Mouse (Mus musculus): ENCODE measurements around the gene Igsf8. TPM values are rescaled to one million over a fixed set of nuclear protein-coding genes. Genes with fewer than 3 reads are reported as not detected.

Igsf8 gene
- 121 and 142 TPM in 2 replicates for polyA plus RNA-seq (2014; fragmentation: Nextera tagmentation; extraction: Ambion mirVana)

DNA sequence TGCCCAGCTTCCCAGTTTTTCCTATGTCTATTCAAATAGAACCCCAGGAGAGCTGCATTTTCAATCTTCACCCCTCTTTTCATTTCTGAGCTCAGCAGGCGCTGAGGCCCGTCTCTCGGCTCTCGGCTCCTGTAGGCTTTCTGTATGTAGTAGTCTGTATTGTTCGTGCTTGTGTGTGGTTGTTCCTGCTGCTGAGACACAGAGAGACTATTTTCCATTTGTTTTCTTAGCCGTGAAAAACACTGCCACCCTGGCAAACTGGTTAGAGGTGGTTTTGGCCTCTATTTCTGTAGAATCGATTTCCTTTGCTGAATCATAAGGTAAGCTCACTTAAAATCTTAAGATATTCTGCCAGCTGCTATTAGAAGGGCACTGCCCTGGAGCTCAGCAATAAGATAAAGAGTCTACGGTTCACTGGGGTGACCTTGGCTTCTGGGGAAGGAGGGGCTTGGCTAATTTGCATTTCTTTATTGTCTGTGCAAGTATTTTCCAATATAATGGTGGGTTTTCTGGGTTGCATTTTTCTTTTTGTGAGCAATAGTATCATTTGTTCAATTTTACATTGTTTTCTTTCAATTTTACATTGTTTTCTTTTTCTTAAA, at the start of gene Igsf8:
Gene Igsf8 (plus strand): TSS at position 165 of the 602 bp plus-strand sequence.
- peak; percentile 51 for DNase-seq (ENCODE audit: low spot score)
- Histone ChIP-seq H3K27me3 (ENCODE audit: control insufficient read depth, insufficient read depth, low read length) (no peaks in the 10 kb centered on the region), H3K27ac (ENCODE audit: low read depth, low read length) (peak within 1 kb of the TSS; percentile 5), H3K4me2 (ENCODE audit: low read depth) (peak within 1 kb of the TSS; percentile 24), H3K9me3 (ENCODE audit: control insufficient read depth, low read length) (no peaks in the 10 kb centered on the region), H3K36me3 (ENCODE audit: control insufficient read depth, insufficient read depth, low read length) (no peaks in the 10 kb centered on the region), H3K9ac (ENCODE audit: low read length) (peak within 1 kb of the TSS; percentile 33; the same call in 1 of the 2 replicates), H3K4me3 (ENCODE audit: low read depth, low read length) (no peak within 1 kb of the TSS), H3K4me1 (ENCODE audit: control insufficient read depth, insufficient read depth, low read length) (peaks cover 3% of the 10 kb centered on the region; the same call in 1 of the 2 replicates)
- WGBS, result 40% methylated on average over 8 of the region's 8 CpGs
- peak; percentile 76; the same call in 1 of the 2 replicates for ATAC-seq (ENCODE audit: insufficient read depth, low FRiP score, low TSS enrichment)

DNA sequence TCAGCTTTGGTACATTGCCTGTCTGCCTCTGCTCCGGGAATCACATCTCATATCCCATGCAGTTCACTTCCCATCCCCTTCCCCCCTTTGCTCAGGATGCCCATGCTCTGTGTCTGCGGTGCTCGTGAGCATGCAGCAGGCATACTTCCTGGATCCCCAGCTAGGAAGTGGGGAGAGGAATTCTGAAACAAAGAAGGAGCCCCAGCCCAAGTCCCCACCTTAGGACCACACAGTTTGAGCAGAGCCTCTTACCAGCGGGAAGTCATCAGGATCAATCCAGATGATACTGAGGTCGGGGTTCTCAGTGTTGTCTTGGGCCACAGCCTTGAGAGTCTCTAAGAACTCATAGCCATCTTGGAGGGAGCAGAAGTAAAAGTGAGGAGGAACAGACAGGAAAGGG, 48.7 kb upstream of the Igsf8 start:
- Histone ChIP-seq H3K4me1 (ENCODE audit: control insufficient read depth, insufficient read depth, low read length) (no peaks in the 10 kb centered on the region), H3K4me2 (ENCODE audit: low read depth) (no peak overlapping the region), H3K27me3 (ENCODE audit: control insufficient read depth, insufficient read depth, low read length) (no peaks in the 10 kb centered on the region), H3K9ac (ENCODE audit: low read length) (no peak overlapping the region), H3K9me3 (ENCODE audit: control insufficient read depth, low read length) (no peaks in the 10 kb centered on the region), H3K27ac (ENCODE audit: low read depth, low read length) (no peak overlapping the region), H3K36me3 (ENCODE audit: control insufficient read depth, insufficient read depth, low read length) (no peaks in the 10 kb centered on the region), H3K4me3 (ENCODE audit: low read depth, low read length) (no peak overlapping the region)
- WGBS, result 62% methylated on average over 5 of the region's 5 CpGs
- ATAC-seq (ENCODE audit: insufficient read depth, low FRiP score, low TSS enrichment), result no peak
- no peak for DNase-seq (ENCODE audit: low spot score)

DNA sequence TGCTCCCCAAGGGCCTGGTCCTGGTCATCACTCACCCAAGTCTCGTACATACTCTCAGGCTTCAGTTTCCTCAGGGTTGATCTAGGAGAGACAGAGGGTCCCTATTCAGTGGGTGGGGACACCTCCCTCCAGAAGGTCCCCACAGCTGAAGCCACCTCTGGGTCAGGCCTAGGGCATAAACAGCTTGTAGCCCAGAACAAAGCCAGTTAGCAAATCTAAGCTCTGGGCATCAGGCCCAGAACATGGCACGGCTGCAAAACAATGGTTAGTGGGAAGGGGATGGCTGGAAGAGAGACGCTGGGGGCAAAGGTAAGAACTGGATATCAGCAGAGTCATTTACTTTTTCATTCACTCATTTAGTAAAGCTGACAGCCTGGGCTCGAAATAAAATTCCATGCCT, 47.7 kb upstream of the Igsf8 start:
- ATAC-seq (ENCODE audit: insufficient read depth, low FRiP score, low TSS enrichment) (no peak), DNase-seq (ENCODE audit: low spot score) (no peak)
- Histone ChIP-seq H3K9me3 (ENCODE audit: control insufficient read depth, low read length) (no peaks in the 10 kb centered on the region), H3K4me2 (ENCODE audit: low read depth) (no peak overlapping the region), H3K4me3 (ENCODE audit: low read depth, low read length) (no peak overlapping the region), H3K27ac (ENCODE audit: low read depth, low read length) (no peak overlapping the region), H3K9ac (ENCODE audit: low read length) (no peak overlapping the region), H3K36me3 (ENCODE audit: control insufficient read depth, insufficient read depth, low read length) (no peaks in the 10 kb centered on the region), H3K4me1 (ENCODE audit: control insufficient read depth, insufficient read depth, low read length) (peaks cover 4% of the 10 kb centered on the region; the same call in 1 of the 2 replicates), H3K27me3 (ENCODE audit: control insufficient read depth, insufficient read depth, low read length) (no peaks in the 10 kb centered on the region)
- WGBS, result 83% methylated on average over 4 of the region's 4 CpGs

DNA sequence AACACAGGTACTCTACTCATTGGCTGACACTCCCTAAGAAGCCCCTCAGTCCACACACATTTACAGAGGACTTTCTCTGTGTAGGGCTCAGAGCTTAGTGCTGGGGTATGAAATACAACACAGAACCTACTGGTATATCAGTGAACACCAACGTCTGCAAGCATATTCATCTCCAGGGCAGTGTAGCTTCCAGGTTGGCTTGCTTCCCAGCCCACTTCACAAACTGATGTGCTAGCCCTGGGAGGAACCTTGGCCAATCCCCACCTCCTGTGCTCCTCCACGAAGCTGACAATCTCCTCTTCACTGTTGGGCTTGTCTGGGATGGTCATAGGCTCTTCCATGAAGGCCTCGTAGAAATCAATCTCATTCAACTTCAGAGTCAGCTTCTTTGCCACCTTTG, 46.7 kb upstream of the Igsf8 start:
- Histone ChIP-seq H3K4me3 (ENCODE audit: low read depth, low read length) (no peak overlapping the region), H3K27ac (ENCODE audit: low read depth, low read length) (no peak overlapping the region), H3K36me3 (ENCODE audit: control insufficient read depth, insufficient read depth, low read length) (no peaks in the 10 kb centered on the region), H3K4me1 (ENCODE audit: control insufficient read depth, insufficient read depth, low read length) (peaks cover 4% of the 10 kb centered on the region; the same call in 1 of the 2 replicates), H3K27me3 (ENCODE audit: control insufficient read depth, insufficient read depth, low read length) (no peaks in the 10 kb centered on the region), H3K9ac (ENCODE audit: low read length) (no peak overlapping the region), H3K9me3 (ENCODE audit: control insufficient read depth, low read length) (no peaks in the 10 kb centered on the region), H3K4me2 (ENCODE audit: low read depth) (no peak overlapping the region)
- DNase-seq (ENCODE audit: low spot score) (no peak), ATAC-seq (ENCODE audit: insufficient read depth, low FRiP score, low TSS enrichment) (no peak)
- 74% methylated on average over 3 of the region's 3 CpGs for WGBS

DNA sequence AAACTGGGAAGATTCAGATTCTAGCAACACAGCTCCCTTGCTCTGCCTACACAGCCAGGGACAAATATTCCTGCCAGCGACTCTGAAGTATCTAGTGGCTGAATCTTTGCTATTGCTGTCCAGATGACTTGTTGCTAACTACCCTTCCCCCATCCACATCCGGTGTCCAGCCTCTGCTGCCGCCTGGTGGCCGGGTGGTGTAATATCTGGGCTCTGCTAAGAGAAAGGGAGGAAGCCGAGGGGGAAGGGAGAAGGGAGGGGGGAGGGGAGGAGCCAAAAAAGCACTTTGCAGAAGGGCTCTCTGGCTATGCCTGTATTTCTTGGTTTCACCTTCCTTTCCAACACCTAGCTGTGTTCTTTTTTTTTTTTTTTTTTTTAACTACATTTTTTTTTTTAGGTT, 44.3 kb upstream of the Igsf8 start:
- Histone ChIP-seq H3K4me2 (ENCODE audit: low read depth) (0 out of 2 replicates have a peak overlapping the region, but pooled peaks have one; percentile 27), H3K27me3 (ENCODE audit: control insufficient read depth, insufficient read depth, low read length) (no peaks in the 10 kb centered on the region), H3K36me3 (ENCODE audit: control insufficient read depth, insufficient read depth, low read length) (no peaks in the 10 kb centered on the region), H3K4me3 (ENCODE audit: low read depth, low read length) (no peak overlapping the region), H3K27ac (ENCODE audit: low read depth, low read length) (0 out of 2 replicates have a peak overlapping the region, but pooled peaks have one; percentile 10), H3K4me1 (ENCODE audit: control insufficient read depth, insufficient read depth, low read length) (peaks cover 12% of the 10 kb centered on the region), H3K9me3 (ENCODE audit: control insufficient read depth, low read length) (no peaks in the 10 kb centered on the region), H3K9ac (ENCODE audit: low read length) (peak overlapping the region; percentile 48)
- DNase-seq (ENCODE audit: low spot score), result peak; percentile 94
- 0% methylated on average over 5 of the region's 5 CpGs for WGBS
- ATAC-seq (ENCODE audit: insufficient read depth, low FRiP score, low TSS enrichment), result peak; percentile 60

DNA sequence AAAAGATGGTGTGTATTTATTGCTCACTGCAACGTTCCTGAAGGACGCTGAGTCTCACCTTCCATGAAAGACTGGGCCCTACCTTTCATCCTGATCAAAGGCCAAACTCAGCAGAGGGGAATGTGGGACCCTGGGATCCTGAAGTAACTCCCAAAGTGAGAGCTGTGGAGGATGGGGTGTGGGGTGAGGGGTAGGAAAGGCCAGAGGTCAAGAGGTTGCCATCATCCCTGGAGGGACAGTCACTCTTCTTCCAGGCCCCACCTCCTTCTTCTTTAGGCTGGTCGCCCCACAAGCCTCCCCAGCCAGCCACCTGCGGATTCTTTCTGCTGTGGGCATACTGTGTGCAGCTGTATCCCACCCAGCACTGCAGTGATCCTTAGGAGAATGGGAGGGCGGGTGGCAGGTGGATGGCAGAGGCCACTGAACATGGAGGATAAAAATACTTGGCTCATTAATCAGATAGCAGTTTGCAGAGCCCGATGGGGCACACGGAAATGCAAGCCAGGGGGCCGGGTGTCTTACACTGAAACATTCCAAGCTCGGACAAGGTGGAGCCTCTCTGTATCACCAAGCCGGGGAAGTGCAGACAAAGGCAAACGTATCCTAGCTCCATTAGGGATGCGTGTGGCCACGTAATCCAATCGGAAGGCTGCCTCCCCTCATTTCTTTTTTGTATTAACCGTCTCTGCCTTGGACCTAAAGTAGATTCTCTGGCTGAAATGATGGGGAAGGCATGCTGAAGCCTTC, 43.1 kb upstream of the Igsf8 start:
- no peak overlapping the region for H3K4me2 ChIP-seq (ENCODE audit: low read depth)
- H3K4me1 ChIP-seq (ENCODE audit: control insufficient read depth, insufficient read depth, low read length), result peaks cover 12% of the 10 kb centered on the region
- 62% methylated on average over 14 of the region's 15 CpGs for WGBS
- H3K27ac ChIP-seq (ENCODE audit: low read depth, low read length), result no peak overlapping the region
- no peak overlapping the region for H3K9ac ChIP-seq (ENCODE audit: low read length)
- DNase-seq (ENCODE audit: low spot score) (no peak), ATAC-seq (ENCODE audit: insufficient read depth, low FRiP score, low TSS enrichment) (no peak)
- H3K9me3 ChIP-seq (ENCODE audit: control insufficient read depth, low read length), result no peaks in the 10 kb centered on the region
- no peaks in the 10 kb centered on the region for H3K36me3 ChIP-seq (ENCODE audit: control insufficient read depth, insufficient read depth, low read length)
- no peaks in the 10 kb centered on the region for H3K27me3 ChIP-seq (ENCODE audit: control insufficient read depth, insufficient read depth, low read length)
- H3K4me3 ChIP-seq (ENCODE audit: low read depth, low read length), result no peak overlapping the region

DNA sequence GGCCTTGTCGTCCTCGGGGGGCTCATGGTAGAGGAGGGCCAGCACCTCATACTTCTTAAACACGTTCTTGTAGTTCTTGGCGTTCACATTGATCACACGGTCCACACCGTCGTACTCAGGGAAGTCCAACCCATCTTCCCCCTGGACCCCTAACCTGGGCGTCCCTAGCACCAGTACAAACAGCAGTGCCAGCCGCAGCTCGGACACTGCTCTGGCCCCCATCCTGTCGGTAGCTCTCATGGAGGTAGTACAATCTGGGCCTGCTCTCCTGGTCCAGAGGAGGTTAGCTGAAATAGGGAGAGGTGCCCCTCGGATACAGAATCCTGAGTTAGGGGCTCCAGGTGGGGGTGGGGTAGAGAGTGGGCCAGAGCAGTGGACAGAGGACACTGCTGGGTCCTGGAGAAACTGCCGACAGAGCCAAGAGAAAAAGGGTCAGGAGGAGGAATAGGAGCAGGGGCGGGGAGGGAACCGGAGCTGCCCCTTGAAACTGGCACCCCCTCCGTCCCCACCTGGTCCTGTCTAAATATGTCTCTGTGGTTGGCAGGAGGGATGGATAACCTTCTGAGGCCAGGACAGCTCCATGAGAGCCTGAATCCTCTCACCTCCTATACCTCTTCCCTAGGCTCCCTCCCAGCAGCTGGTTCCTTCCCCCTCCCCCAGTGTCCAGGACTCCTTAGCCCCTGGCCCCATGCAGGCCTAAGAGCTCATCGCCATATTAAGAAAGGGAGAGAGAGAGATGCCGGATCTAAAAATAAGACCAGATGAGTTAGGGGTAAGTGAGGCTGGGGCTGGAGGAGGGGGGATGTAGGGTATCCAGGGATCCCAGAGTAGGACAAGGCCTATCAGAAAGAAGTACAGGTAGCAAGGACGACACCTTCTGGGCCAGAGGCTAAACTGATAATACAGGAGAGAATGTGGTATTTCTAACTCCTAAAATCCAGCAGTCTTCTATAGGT, 41.7 kb upstream of the Igsf8 start, which contains the start of gene Casq1:
Gene Casq1 (minus strand): TSS at position 418 of the 956 bp plus-strand sequence.
- no peak within 1 kb of the TSS for H3K27ac ChIP-seq (ENCODE audit: low read depth, low read length)
- peaks cover 12% of the 10 kb centered on the region for H3K4me1 ChIP-seq (ENCODE audit: control insufficient read depth, insufficient read depth, low read length)
- no peaks in the 10 kb centered on the region for H3K27me3 ChIP-seq (ENCODE audit: control insufficient read depth, insufficient read depth, low read length)
- 81% methylated on average over 19 of the region's 19 CpGs for WGBS
- DNase-seq (ENCODE audit: low spot score), result no peak
- no peak within 1 kb of the TSS for H3K4me2 ChIP-seq (ENCODE audit: low read depth)
- no peak within 1 kb of the TSS for H3K9ac ChIP-seq (ENCODE audit: low read length)
- H3K36me3 ChIP-seq (ENCODE audit: control insufficient read depth, insufficient read depth, low read length), result no peaks in the 10 kb centered on the region
- ATAC-seq (ENCODE audit: insufficient read depth, low FRiP score, low TSS enrichment), result no peak
- H3K4me3 ChIP-seq (ENCODE audit: low read depth, low read length), result no peak within 1 kb of the TSS
- no peaks in the 10 kb centered on the region for H3K9me3 ChIP-seq (ENCODE audit: control insufficient read depth, low read length)

DNA sequence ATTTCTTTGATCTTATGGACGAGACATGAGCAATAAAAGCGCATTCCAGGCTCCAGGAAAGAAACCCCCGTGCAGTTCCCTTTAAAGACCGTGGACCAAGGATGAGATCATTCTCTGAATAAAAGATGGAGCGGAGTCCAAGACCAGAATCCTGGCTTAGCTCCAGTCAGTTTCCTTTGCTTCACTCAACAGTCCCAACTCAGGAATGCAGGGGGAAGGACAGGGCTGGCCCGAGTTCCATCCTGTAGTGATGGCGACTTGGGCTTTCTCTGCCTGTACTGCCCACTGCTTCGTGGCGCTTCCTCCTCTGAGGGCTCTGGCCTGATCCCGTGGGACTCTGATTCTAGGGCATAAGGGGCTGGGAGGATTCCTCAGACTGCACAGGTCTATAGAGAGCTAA, 41.0 kb upstream of the Igsf8 start:
- no peaks in the 10 kb centered on the region for H3K27me3 ChIP-seq (ENCODE audit: control insufficient read depth, insufficient read depth, low read length)
- ATAC-seq (ENCODE audit: insufficient read depth, low FRiP score, low TSS enrichment) (no peak), DNase-seq (ENCODE audit: low spot score) (no peak)
- H3K36me3 ChIP-seq (ENCODE audit: control insufficient read depth, insufficient read depth, low read length), result no peaks in the 10 kb centered on the region
- no peak overlapping the region for H3K9ac ChIP-seq (ENCODE audit: low read length)
- no peak overlapping the region for H3K27ac ChIP-seq (ENCODE audit: low read depth, low read length)
- no peak overlapping the region for H3K4me2 ChIP-seq (ENCODE audit: low read depth)
- no peak overlapping the region for H3K4me3 ChIP-seq (ENCODE audit: low read depth, low read length)
- WGBS, result 58% methylated on average over 10 of the region's 10 CpGs
- H3K4me1 ChIP-seq (ENCODE audit: control insufficient read depth, insufficient read depth, low read length), result peaks cover 12% of the 10 kb centered on the region
- no peaks in the 10 kb centered on the region for H3K9me3 ChIP-seq (ENCODE audit: control insufficient read depth, low read length)
